Comparison of ENCODE assay signal across 17 mouse cellular contexts in the genomic region with DNA sequence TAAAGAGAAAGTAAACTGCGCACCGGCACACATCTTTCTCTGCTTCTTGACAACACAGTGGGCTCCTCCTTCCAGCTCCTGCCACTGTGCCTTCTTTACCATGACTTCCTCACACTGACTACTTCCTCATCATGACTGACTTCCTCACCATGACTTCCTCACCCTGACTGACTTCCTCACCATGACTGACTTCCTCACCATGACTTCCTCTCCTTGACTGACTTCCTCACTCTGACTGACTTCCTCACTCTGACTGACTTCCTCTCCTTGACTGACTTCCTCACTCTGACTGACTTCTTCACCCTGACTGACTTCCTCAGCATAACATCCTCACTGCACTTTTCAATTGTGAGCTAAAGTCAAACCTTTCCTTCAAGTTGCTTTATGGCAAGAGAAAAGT.
DNase-seq lines count a peak whose midpoint lies in the region; ATAC-seq lines count a peak whose summit lies in the region.
"Had no signal": no experiment of that assay in that cellular context is flagged by ENCODE, and none has a peak within 500 bp of the region (broad histone marks: within the 10 kb centered on the region; RNA-seq: fewer than 3 reads in every experiment).

No protein-coding gene starts in this region.

- ATAC-seq in hematopoietic stem cell, adult 5-6 weeks (replicated peaks in 1 of 2; ENCODE audit: insufficient read depth in 1 of 2, low FRiP score in 2 of 2, low TSS enrichment in 1 of 2, low read depth in 1 of 2, poor library complexity in 2 of 2, severe bottlenecking in 2 of 2): peak; percentile 73 to 77
- peak; percentile 43; the same call in 1 of the 2 replicates for ATAC-seq in monocyte, adult 5-6 weeks (replicated peaks; ENCODE audit: insufficient number of reproducible peaks, low FRiP score, low TSS enrichment, poor library complexity, severe bottlenecking)
- ATAC-seq: forebrain, embryonic 14.5 days had no signal

- DNase-seq in A20 (ENCODE audit: low read depth, low spot score) (peak; percentile 43), MEL-GATA-1-ER (ENCODE audit: extremely low read depth, low read depth) (peak; percentile 34)
- DNase-seq in urinary bladder, postnatal 4 days (ENCODE audit: low spot score in 2 of 2): no peak
- DNase-seq in thymus, postnatal 36 days: no peak
- no peak for DNase-seq in left cerebral cortex, postnatal 36 days (ENCODE audit: low spot score in 2 of 2)
- no peak for DNase-seq in layer of hippocampus, postnatal 14 days (ENCODE audit: low spot score in 2 of 2)
- DNase-seq: adrenal gland, adult 2 months; adrenal gland, postnatal 25 days; cerebellum, adult 2 months; cerebellum, postnatal 10 days; embryo, embryonic 11 days; gastrocnemius, postnatal 10 days; heart, adult 2 months; heart, postnatal 14 days had no signal

- intact Hi-C loops in left cerebral cortex, postnatal 36 days (cut with DNase I): no loop called here

Comparison
In these comparisons a context has a peak if more than half of its experiments do, and no peak if none do; other contexts are left out.
1. DNase-seq: peak in A20 (single experiment) and MEL-GATA-1-ER (single experiment); none in urinary bladder, postnatal 4 days (0 of 2), thymus, postnatal 36 days (0 of 2), left cerebral cortex, postnatal 36 days (0 of 2) and layer of hippocampus, postnatal 14 days (0 of 2).